Mouse (Mus musculus) cerebral cortex, adult 2 months (tissue): ENCODE results near the gene Rab6a.

Source experiments
- WGBS: fragments of 180-500 bp; shearing (Covaris S2); methylation state at CpG from one replicate; pipeline ENCODE4 v1.1.7; 2018; 5-methylcytosine and 5-hydroxymethylcytosine counted together

The Rab6a gene

DNA sequence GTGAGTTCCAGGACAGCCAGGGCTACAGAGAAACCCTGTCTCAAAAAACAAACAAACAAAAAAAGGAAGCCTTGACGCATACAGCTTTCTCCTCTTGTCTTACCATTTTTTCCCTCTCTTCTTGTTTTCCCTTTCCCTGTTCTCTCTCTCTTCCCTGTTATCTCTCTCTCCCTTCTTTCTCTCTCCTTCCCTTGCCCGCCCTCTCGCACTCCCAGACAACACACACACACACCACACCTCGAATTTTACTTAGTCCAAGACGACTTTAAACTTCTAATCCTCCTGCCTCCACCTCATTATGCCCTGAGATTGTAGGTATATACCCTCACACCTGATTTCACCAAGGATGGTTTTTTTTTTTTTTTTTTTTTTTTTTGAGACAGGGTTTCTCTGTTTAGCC lies 76.9 kb downstream of the Rab6a start:
- WGBS, result 68% methylated on average over 5 of the region's 5 CpGs

DNA sequence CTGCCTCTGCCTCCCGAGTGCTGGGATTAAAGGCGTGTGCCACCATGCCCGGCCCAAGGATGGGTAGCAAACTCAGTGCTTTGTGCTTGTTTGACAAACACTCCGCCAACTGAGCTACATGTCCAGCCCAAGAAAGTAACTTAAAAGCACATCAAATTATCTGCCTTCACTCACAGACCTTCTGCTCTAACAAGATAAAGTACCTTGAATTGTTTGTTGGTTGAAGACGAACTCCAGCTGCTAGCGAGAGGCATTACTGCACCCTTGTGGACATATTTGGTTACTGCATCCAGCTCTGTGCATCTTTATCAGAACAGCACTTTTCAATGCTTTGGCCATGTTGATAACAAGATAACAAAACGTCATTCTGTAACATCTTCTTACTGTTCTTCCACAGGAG lies 77.3 kb downstream of the Rab6a start:
- 52% methylated on average over 7 of the region's 7 CpGs for WGBS

DNA sequence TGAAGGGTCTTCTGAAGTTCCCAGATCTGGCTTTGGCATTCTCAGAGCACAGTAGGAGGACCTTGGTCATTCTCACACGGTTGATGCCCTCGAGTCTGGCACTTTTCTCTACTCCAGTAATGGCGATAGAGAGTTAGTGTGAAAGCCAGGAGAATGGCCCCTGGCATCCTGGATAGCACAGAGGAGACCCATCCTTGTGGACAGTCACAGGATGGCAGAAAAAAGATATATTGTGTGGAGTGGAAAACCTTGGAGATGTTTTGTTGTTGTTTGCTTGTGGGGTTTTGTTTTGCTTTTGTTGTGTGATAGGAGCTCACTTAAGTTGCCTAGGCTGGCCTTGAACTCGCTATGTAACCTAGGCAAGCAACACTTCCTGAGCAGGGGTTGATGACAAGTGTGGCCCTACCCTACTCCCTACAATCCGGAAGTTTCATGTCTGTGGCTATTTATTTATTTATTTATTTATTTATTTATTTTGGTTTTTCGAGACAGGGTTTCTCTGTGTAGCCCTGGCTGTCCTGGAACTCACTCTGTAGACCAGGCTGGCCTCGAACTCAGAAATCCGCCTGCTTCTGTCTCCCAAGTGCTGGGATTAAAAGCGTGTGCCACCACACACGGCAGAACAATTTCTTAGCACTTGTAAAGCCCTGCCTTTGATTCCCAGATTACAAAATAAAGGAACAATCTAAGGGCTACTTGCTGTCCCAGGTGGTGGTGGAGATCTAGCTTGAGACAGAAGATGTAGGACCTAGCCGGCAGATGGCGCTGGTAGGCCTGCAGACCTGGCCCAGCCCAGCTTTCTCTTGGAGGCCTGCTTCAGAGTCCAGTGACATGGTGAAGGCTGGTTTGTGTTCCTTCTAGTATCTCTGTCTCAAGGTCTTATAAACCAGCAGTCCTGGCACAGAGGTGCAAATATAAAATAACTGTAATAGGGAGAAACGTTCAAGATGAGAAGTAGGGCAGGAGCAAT lies 78.1 kb downstream of the Rab6a start:
- 44% methylated on average over 13 of the region's 13 CpGs for WGBS

DNA sequence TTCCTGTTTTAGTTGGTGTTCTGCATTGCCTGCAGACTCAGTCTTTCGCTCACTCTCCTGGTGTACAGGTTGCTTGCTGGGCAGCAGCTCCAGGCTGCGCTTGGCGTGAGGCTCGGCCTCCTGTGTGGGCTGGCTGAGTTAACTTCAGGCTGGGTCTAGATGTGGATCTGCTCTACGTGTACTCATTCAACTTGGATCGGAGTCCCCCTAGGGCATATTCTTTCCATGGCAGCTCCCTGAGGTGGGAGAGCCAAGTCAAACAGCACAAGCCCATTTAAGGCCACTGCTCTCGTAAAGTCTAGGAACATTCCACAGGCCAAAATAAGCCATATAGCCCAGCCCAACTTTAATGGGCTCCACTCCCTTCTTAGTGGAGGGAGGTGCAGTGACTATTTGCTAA lies 81.3 kb downstream of the Rab6a start:
- WGBS, result 92% methylated on average over 7 of the region's 7 CpGs
